ENCODE assay signal across 13 mouse cellular contexts in the genomic region with DNA sequence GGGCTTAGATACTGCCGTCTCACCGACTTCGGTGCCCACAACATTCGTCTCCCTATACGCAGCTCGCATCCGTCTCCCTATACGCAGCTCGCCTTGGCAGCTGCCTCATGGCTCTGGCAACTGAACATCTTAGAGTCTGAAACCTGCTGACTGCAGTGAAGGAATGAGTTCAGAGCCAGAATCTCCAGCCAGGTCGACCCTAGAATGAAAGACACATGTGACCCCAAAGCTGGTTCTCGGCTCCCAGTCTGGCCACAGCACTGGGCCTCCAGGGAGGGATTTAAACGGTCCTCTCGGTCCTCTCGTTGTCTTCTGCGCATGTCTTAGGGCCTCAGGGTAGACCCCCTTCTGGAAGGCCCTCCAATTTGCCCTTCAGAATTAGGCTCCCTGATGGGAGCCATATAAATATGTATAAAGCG.
DNase-seq lines count a peak whose midpoint lies in the region; ATAC-seq and TF ChIP-seq lines count a peak whose summit lies in the region.
"Had no signal": no experiment of that assay in that cellular context is flagged by ENCODE, and none has a peak within 500 bp of the region (broad histone marks: within the 10 kb centered on the region; RNA-seq: fewer than 3 reads in every experiment).

No protein-coding gene starts in this region.

- H3K4me1 ChIP-seq in forebrain, embryonic 13.5 days, result peaks cover 29% of the 10 kb centered on the region
- H3K4me1 ChIP-seq in limb, embryonic 14.5 days (ENCODE audit: control insufficient read depth, insufficient read depth, low read length), result 0 out of 2 replicates have a peak, but pooled peaks cover 6% of the 10 kb centered on the region

- peak; percentile 60 for ATAC-seq in forebrain, embryonic 13.5 days
- no peak for ATAC-seq in limb, embryonic 14.5 days (ENCODE audit: low FRiP score, low read depth)
- no peak for ATAC-seq in erythroblast, adult 5-6 weeks (replicated peaks; ENCODE audit: low FRiP score, poor library complexity, severe bottlenecking)
- ATAC-seq: intestine, postnatal 0 days had no signal

- DNase-seq in left cerebral cortex, adult 2 months (ENCODE audit: extremely low spot score in 1 of 2, low spot score in 2 of 2), result no peak
- no peak for DNase-seq in left cerebral cortex, postnatal 4 days
- DNase-seq in limb, embryonic 14.5 days (ENCODE audit: low spot score), result no peak
- DNase-seq in retina, embryonic 14.5 days (ENCODE audit: low spot score), result peak; percentile 62
- no peak for DNase-seq in MN1 (ENCODE audit: low spot score)
- DNase-seq in cerebellum, adult 11 months, result no peak
- DNase-seq: cerebellum, adult 11-12 months; gastrocnemius, postnatal 14 days; layer of hippocampus, adult 9-11 months; lung, embryonic 14.5 days had no signal

- no peak for TF ChIP-seq CTCF in left cerebral cortex, adult 2 months (IDR thresholded peaks at IDR 0.05)

- H3K9ac ChIP-seq in forebrain, embryonic 13.5 days, result 0 out of 2 replicates have a peak overlapping the region, but pooled peaks have one; percentile 26
- H3K9ac ChIP-seq in limb, embryonic 14.5 days (ENCODE audit: low read depth, low read length, severe bottlenecking), result no peak overlapping the region
- H3K9ac ChIP-seq: lung, embryonic 14.5 days had no signal

- H3K4me2 ChIP-seq in forebrain, embryonic 13.5 days, result peak overlapping the region; percentile 53
- peak overlapping the region; percentile 16 for H3K4me2 ChIP-seq in limb, embryonic 14.5 days (replicated peaks; ENCODE audit: low read depth, low read length, severe bottlenecking)
- H3K4me2 ChIP-seq: lung, embryonic 14.5 days had no signal

- intact Hi-C loops in left cerebral cortex, adult 2 months (cut with DNase I), result no loop called here
- intact Hi-C loops in left cerebral cortex, postnatal 4 days (cut with DNase I), result no loop called here

- WGBS in forebrain, embryonic 13.5 days, result 22% methylated on average over 16 of the region's 16 CpGs
- WGBS in limb, embryonic 14.5 days, result 26% methylated on average over 16 of the region's 16 CpGs

- TF ChIP-seq POLR2A in limb, embryonic 14.5 days (IDR thresholded peaks at IDR 0.05; ENCODE audit: borderline replicate concordance, extremely low read depth, insufficient read depth, insufficient read length), result no peak

- H3K9me3 ChIP-seq in forebrain, embryonic 13.5 days (replicated peaks), result no peaks in the 10 kb centered on the region
- H3K9me3 ChIP-seq in limb, embryonic 14.5 days (ENCODE audit: control insufficient read depth, low read length), result no peaks in the 10 kb centered on the region

- 0 out of 2 replicates have a peak overlapping the region, but pooled peaks have one; percentile 2 for H3K4me3 ChIP-seq in left cerebral cortex, adult 2 months
- H3K4me3 ChIP-seq in forebrain, embryonic 13.5 days, result peak overlapping the region; percentile 18
- H3K4me3 ChIP-seq in limb, embryonic 14.5 days (replicated peaks; ENCODE audit: low read length), result no peak overlapping the region

- H3K27ac ChIP-seq in left cerebral cortex, adult 2 months, result no peak overlapping the region
- peak overlapping the region; percentile 80 for H3K27ac ChIP-seq in forebrain, embryonic 13.5 days
- H3K27ac ChIP-seq in limb, embryonic 14.5 days (replicated peaks; ENCODE audit: low read depth, low read length), result no peak overlapping the region

- no peaks in the 10 kb centered on the region for H3K36me3 ChIP-seq in forebrain, embryonic 13.5 days (ENCODE audit: poor library complexity, severe bottlenecking)
- no peaks in the 10 kb centered on the region for H3K36me3 ChIP-seq in limb, embryonic 14.5 days (ENCODE audit: control insufficient read depth, insufficient read depth, low read length)

- H3K27me3 ChIP-seq in forebrain, embryonic 13.5 days, result peaks cover 10% of the 10 kb centered on the region; the same call in 1 of the 2 replicates
- no peaks in the 10 kb centered on the region for H3K27me3 ChIP-seq in limb, embryonic 14.5 days (ENCODE audit: control insufficient read depth, insufficient read depth, low read length)
